Mouse (Mus musculus) embryo, embryonic 10.5 days (tissue): ENCODE results near the gene Plxna1.

ENCODE experiments used
- DNase-seq: peaks from one replicate; pipeline ENCODE4 v3.0.0-alpha.2; 2015; ENCODE audit warnings: low spot score

Gene Plxna1

GRCm38 (mm10) chr6:89360709-89361417 lies 1.6 kb downstream of the Plxna1 start:
- no peak for DNase-seq

GRCm38 (mm10) chr6:89359771-89360708 lies 2.4 kb downstream of the Plxna1 start:
- no peak for DNase-seq

- DNase-seq, result no peak
Observed at GRCm38 (mm10) chr6:89359192-89359591, 3.2 kb downstream of the Plxna1 start.

GRCm38 (mm10) chr6:89355661-89356060 lies 6.8 kb downstream of the Plxna1 start:
- no peak for DNase-seq

GRCm38 (mm10) chr6:89354726-89355125 lies 7.7 kb downstream of the Plxna1 start:
- DNase-seq, result no peak

GRCm38 (mm10) chr6:89354076-89354475 lies 8.3 kb downstream of the Plxna1 start:
- DNase-seq, result no peak

- DNase-seq, result no peak
Observed at GRCm38 (mm10) chr6:89353101-89353500, 9.3 kb downstream of the Plxna1 start.

GRCm38 (mm10) chr6:89351441-89352137 lies 10.8 kb downstream of the Plxna1 start:
- peak; percentile 65 for DNase-seq

GRCm38 (mm10) chr6:89350520-89350919 lies 11.9 kb downstream of the Plxna1 start:
- no peak for DNase-seq

GRCm38 (mm10) chr6:89350037-89350515 lies 12.3 kb downstream of the Plxna1 start:
- no peak for DNase-seq

GRCm38 (mm10) chr6:89348363-89348762 lies 14.1 kb downstream of the Plxna1 start:
- no peak for DNase-seq

- DNase-seq, result no peak
Observed at GRCm38 (mm10) chr6:89347792-89348191, 14.6 kb downstream of the Plxna1 start.

- no peak for DNase-seq
Observed at GRCm38 (mm10) chr6:89345855-89346254, 16.6 kb downstream of the Plxna1 start.

- DNase-seq, result no peak
Observed at GRCm38 (mm10) chr6:89345486-89345785, 17.0 kb downstream of the Plxna1 start.

GRCm38 (mm10) chr6:89344613-89345485 lies 17.6 kb downstream of the Plxna1 start:
- DNase-seq, result peak; percentile 87

GRCm38 (mm10) chr6:89341981-89342380 lies 20.4 kb downstream of the Plxna1 start:
- no peak for DNase-seq

- DNase-seq, result no peak
Observed at GRCm38 (mm10) chr6:89339447-89339846, 23.0 kb downstream of the Plxna1 start.

GRCm38 (mm10) chr6:89338733-89339132 lies 23.7 kb downstream of the Plxna1 start:
- no peak for DNase-seq

GRCm38 (mm10) chr6:89337574-89337973 lies 24.8 kb downstream of the Plxna1 start:
- no peak for DNase-seq

GRCm38 (mm10) chr6:89333964-89334702 lies 28.3 kb downstream of the Plxna1 start:
- peak; percentile 92 for DNase-seq

- DNase-seq, result no peak
Observed at GRCm38 (mm10) chr6:89330957-89331356, 31.5 kb downstream of the Plxna1 start.
